Mouse (Mus musculus): ENCODE results near the gene Ubxn2a.
"Not testable (repeated sequence)": the region's sequence is repeated elsewhere in the genome, so short reads cannot be mapped to it uniquely, and the experiment has no call there.

- not testable (repeated sequence) for TF ChIP-seq POLR2A (IDR thresholded peaks at IDR 0.05; ENCODE audit: borderline replicate concordance, control insufficient read depth, low read depth, low read length); CTCF (IDR thresholded peaks at IDR 0.05; ENCODE audit: control insufficient read depth, insufficient read depth, low read length)
Observed at GRCm38 (mm10) chr12:4910496-4910895, 3.0 kb upstream of the Ubxn2a start.

Data from bone marrow, adult 2 months (tissue).